Mouse (Mus musculus) stomach, embryonic 14.5 days (tissue): ENCODE data around the gene Irak3. TPM values are rescaled to one million over a fixed set of nuclear protein-coding genes. Genes with fewer than 3 reads are reported as not detected.

Experiments
- ATAC-seq: fragments of 200-750 bp; cut with Nextera tagmentation; 2 replicates; pipeline ENCODE4 v1.8.0; 2017; ENCODE audit warnings: low read depth, moderate TSS enrichment; ENCODE audit not compliant: insufficient number of reproducible peaks, insufficient read depth, low FRiP score
- H3K27ac ChIP-seq: fragments of 300-500 bp; sonication (generic); 2 replicates; pipeline ENCODE4 v1.5.1; 2014; ENCODE audit warnings: mild to moderate bottlenecking, low read length, moderate library complexity, mixed read lengths
- H3K27me3 ChIP-seq: fragments of 300-500 bp; sonication (generic); 2 replicates; pipeline ENCODE4 v1.6.1; 2014; ENCODE audit warnings: low read length, control low read depth, mixed read lengths; ENCODE audit not compliant: control insufficient read depth, insufficient read depth
- H3K36me3 ChIP-seq: fragments of 300-500 bp; sonication (generic); 2 replicates; pipeline ENCODE4 v1.6.1; 2014; ENCODE audit warnings: mild to moderate bottlenecking, control low read depth, low read length, moderate library complexity, mixed read lengths; ENCODE audit not compliant: control insufficient read depth, insufficient read depth
- H3K4me1 ChIP-seq: fragments of 300-500 bp; sonication (generic); 2 replicates; pipeline ENCODE4 v1.6.1; 2014; ENCODE audit warnings: low read length, control low read depth, mixed read lengths; ENCODE audit not compliant: control insufficient read depth, insufficient read depth
- H3K4me2 ChIP-seq: fragments of 300-500 bp; sonication (generic); replicated peaks from 2 replicates; pipeline ENCODE4 v1.6.1; 2014; ENCODE audit warnings: low read depth, low read length, control low read depth
- H3K4me3 ChIP-seq: fragments of 300-500 bp; sonication (generic); 2 replicates; pipeline ENCODE4 v1.5.1; 2014; ENCODE audit warnings: low read depth, low read length, control low read depth
- H3K9ac ChIP-seq: fragments of 300-500 bp; sonication (generic); replicated peaks from 2 replicates; pipeline ENCODE4 v1.6.1; 2014; ENCODE audit warnings: low read depth, mild to moderate bottlenecking, control low read depth, low read length, moderate library complexity, mixed read lengths
- H3K9me3 ChIP-seq: fragments of 300-500 bp; sonication (generic); 2 replicates; pipeline ENCODE4 v1.6.1; 2016; ENCODE audit warnings: low read depth, low read length, control low read depth; ENCODE audit not compliant: control insufficient read depth
- WGBS: fragments of 180-500 bp; shearing (Covaris S2); extraction: QIAGEN DNeasy Blood & Tissue Kit; methylation state at CpG from one replicate; pipeline ENCODE4 v1.1.7; 2014; 5-methylcytosine and 5-hydroxymethylcytosine counted together
- polyA plus RNA-seq: library from polyadenylated mRNA; unstranded; fragments of >200 nt; fragmentation: Nextera tagmentation; extraction: Ambion mirVana; gene quantifications from 2 replicates; pipeline ENCODE4 v1.2.1, GENCODE M21; 2014

The Irak3 gene
- polyA plus RNA-seq, 1 experiment from 2014 or later: 0.75 TPM

- Histone ChIP-seq H3K9ac (peak overlapping the region; percentile 60; the same call in 1 of the 2 replicates), H3K4me3 (peak overlapping the region; percentile 97), H3K36me3 (no peaks in the 10 kb centered on the region), H3K9me3 (peaks cover 5% of the 10 kb centered on the region; the same call in 1 of the 2 replicates), H3K4me2 (peak overlapping the region; percentile 75), H3K4me1 (peaks cover 2% of the 10 kb centered on the region; the same call in 1 of the 2 replicates), H3K27ac (no peak overlapping the region), H3K27me3 (no peaks in the 10 kb centered on the region)
- WGBS: 61% methylated on average over 6 of the region's 6 CpGs
- no peak for ATAC-seq
These were observed 7.6 kb upstream of the Irak3 start for GRCm38 (mm10) chr10:120209539-120209925.

GRCm38 (mm10) chr10:120208575-120209538 is 6.9 kb upstream of the Irak3 start:
- peak; percentile 89 for ATAC-seq
- Histone ChIP-seq H3K9ac (peak overlapping the region; percentile 60), H3K4me2 (peak overlapping the region; percentile 75), H3K36me3 (no peaks in the 10 kb centered on the region), H3K9me3 (peaks cover 5% of the 10 kb centered on the region; the same call in 1 of the 2 replicates), H3K27ac (no peak overlapping the region), H3K27me3 (no peaks in the 10 kb centered on the region), H3K4me1 (peaks cover 2% of the 10 kb centered on the region; the same call in 1 of the 2 replicates), H3K4me3 (peak overlapping the region; percentile 97)
- 3% methylated on average over 53 of the region's 53 CpGs for WGBS

- no peak overlapping the region for H3K4me3 ChIP-seq
- no peak for ATAC-seq
- 86% methylated on average over 8 of the region's 8 CpGs for WGBS
- H3K9ac ChIP-seq: no peak overlapping the region
- no peaks in the 10 kb centered on the region for H3K27me3 ChIP-seq
- H3K27ac ChIP-seq: no peak overlapping the region
- peaks cover 5% of the 10 kb centered on the region; the same call in 1 of the 2 replicates for H3K9me3 ChIP-seq
- H3K4me1 ChIP-seq: peaks cover 2% of the 10 kb centered on the region; the same call in 1 of the 2 replicates
- no peaks in the 10 kb centered on the region for H3K36me3 ChIP-seq
- H3K4me2 ChIP-seq: no peak overlapping the region
These were observed 6.1 kb upstream of the Irak3 start for GRCm38 (mm10) chr10:120208015-120208414.

- WGBS: 81% methylated on average over 13 of the region's 13 CpGs
- no peak overlapping the region for H3K4me2 ChIP-seq
- no peak for ATAC-seq
These were observed 2.8 kb upstream of the Irak3 start for GRCm38 (mm10) chr10:120204591-120205210.

GRCm38 (mm10) chr10:120202467-120203250 is 729 bp upstream of the Irak3 start:
- Histone ChIP-seq H3K36me3 (no peaks in the 10 kb centered on the region), H3K9me3 (no peaks in the 10 kb centered on the region), H3K4me1 (no peaks in the 10 kb centered on the region), H3K4me2 (peak overlapping the region; percentile 93), H3K4me3 (no peak overlapping the region), H3K27me3 (no peaks in the 10 kb centered on the region), H3K27ac (no peak overlapping the region), H3K9ac (no peak overlapping the region)
- no peak for ATAC-seq
- WGBS: 73% methylated on average over 16 of the region's 16 CpGs

More at GRCm38 (mm10) chr10:120204591-120205210, 2.8 kb upstream of the Irak3 start:
- Histone ChIP-seq H3K9ac (no peak overlapping the region), H3K36me3 (no peaks in the 10 kb centered on the region), H3K9me3 (no peaks in the 10 kb centered on the region), H3K4me3 (no peak overlapping the region), H3K27me3 (no peaks in the 10 kb centered on the region), H3K27ac (no peak overlapping the region), H3K4me1 (peaks cover 2% of the 10 kb centered on the region; the same call in 1 of the 2 replicates)

- 2% methylated on average over 65 of the region's 65 CpGs for WGBS
- ATAC-seq: peak; percentile 65; the same call in 1 of the 2 replicates
- H3K36me3 ChIP-seq: no peaks in the 10 kb centered on the region
- peak within 1 kb of the TSS; percentile 93 for H3K4me2 ChIP-seq
- H3K9me3 ChIP-seq: no peaks in the 10 kb centered on the region
- 0 out of 2 replicates have a peak within 1 kb of the TSS, but pooled peaks have one; percentile 28 for H3K9ac ChIP-seq
- no peaks in the 10 kb centered on the region for H3K27me3 ChIP-seq
- peak within 1 kb of the TSS; percentile 49 for H3K4me3 ChIP-seq
- H3K4me1 ChIP-seq: no peaks in the 10 kb centered on the region
- H3K27ac ChIP-seq: no peak within 1 kb of the TSS
These were observed 604 bp downstream of the Irak3 start, which contains the start of gene Tmbim4 for GRCm38 (mm10) chr10:120201131-120201921. Gene Tmbim4, plus strand, starts transcription at chr10:120201590.

- no peaks in the 10 kb centered on the region for H3K36me3 ChIP-seq
- no peak overlapping the region for H3K27ac ChIP-seq
- no peak overlapping the region for H3K4me3 ChIP-seq
- WGBS: 77% methylated on average over 14 of the region's 14 CpGs
- H3K27me3 ChIP-seq: no peaks in the 10 kb centered on the region
- no peaks in the 10 kb centered on the region for H3K4me1 ChIP-seq
- no peaks in the 10 kb centered on the region for H3K9me3 ChIP-seq
- H3K4me2 ChIP-seq: no peak overlapping the region
- no peak overlapping the region for H3K9ac ChIP-seq
- ATAC-seq: no peak
These were observed 4.7 kb downstream of the Irak3 start for GRCm38 (mm10) chr10:120197061-120197835.
